Mouse (Mus musculus) right cerebral cortex, postnatal 14 days (tissue): ENCODE measurements at regions not wholly inside any gene's neighbourhood (a gene's known extent, or its start where the extent isn't known, plus 50 kb on each side); places are given as distances from the start of the nearest gene placed in this dataset.

Experiments used
- DNase-seq: peaks from one replicate; pipeline ENCODE4 v3.0.0; 2022

- DNase-seq = no peak
Observed at GRCm38 (mm10) chr4:131656034-131656433, 182.1 kb downstream of the Ptpru start.

GRCm38 (mm10) chr4:131657922-131658321 is 180.2 kb downstream of the Ptpru start:
- DNase-seq = no peak

GRCm38 (mm10) chr4:131660931-131661330 is 177.2 kb downstream of the Ptpru start:
- no peak for DNase-seq

GRCm38 (mm10) chr4:131671784-131672515 is 166.1 kb downstream of the Ptpru start:
- no peak for DNase-seq

- DNase-seq = no peak
Observed at GRCm38 (mm10) chr4:131677966-131678365, 160.1 kb downstream of the Ptpru start.

GRCm38 (mm10) chr4:131683176-131683575 is 154.9 kb downstream of the Ptpru start:
- DNase-seq = no peak

- DNase-seq = no peak
Observed at GRCm38 (mm10) chr4:131685544-131685943, 152.5 kb downstream of the Ptpru start.

- DNase-seq = no peak
Observed at GRCm38 (mm10) chr4:131694232-131694631, 143.9 kb downstream of the Ptpru start.

GRCm38 (mm10) chr4:131695941-131696912 is 141.9 kb downstream of the Ptpru start:
- DNase-seq = peak; percentile 21
